Mouse (Mus musculus) erythroblast, embryonic 14.5 days (primary cell): ENCODE data around the gene 1700010B08Rik. TPM values are rescaled to one million over a fixed set of nuclear protein-coding genes. Genes with fewer than 3 reads are reported as not detected.

ENCODE experiments used
- H3K27me3 ChIP-seq: 2 replicates; pipeline ENCODE4 v1.6.1; 2012; ENCODE audit warnings: inconsistent platforms; ENCODE audit not compliant: control insufficient read depth
- H3K36me3 ChIP-seq: 2 replicates; pipeline ENCODE4 v1.6.1; 2012; ENCODE audit warnings: mild to moderate bottlenecking, inconsistent platforms; ENCODE audit not compliant: control insufficient read depth
- H3K4me1 ChIP-seq: 2 replicates; pipeline ENCODE4 v1.6.1; 2012; ENCODE audit warnings: inconsistent platforms; ENCODE audit not compliant: control insufficient read depth
- H3K4me3 ChIP-seq: replicated peaks from 2 replicates; pipeline ENCODE3; 2012; ENCODE audit warnings: moderate library complexity, mild to moderate bottlenecking, inconsistent platforms
- H3K9me3 ChIP-seq: 2 replicates; pipeline ENCODE4 v1.6.1; 2012; ENCODE audit warnings: low read length, inconsistent platforms, mixed read lengths; ENCODE audit not compliant: control insufficient read depth
- GATA1 ChIP-seq: IDR thresholded peaks from 2 replicates; pipeline ENCODE4 v1.6.1; 2012; ENCODE audit warnings: low read length, inconsistent platforms, mixed read lengths
- TAL1 ChIP-seq: IDR thresholded peaks from 3 replicates; pipeline ENCODE4 v1.6.1; 2012; ENCODE audit warnings: low read length, inconsistent platforms, mixed read lengths
- polyA plus RNA-seq: library from polyadenylated mRNA; stranded (reverse); fragments of >175 nt; gene quantifications from 2 replicates; pipeline ENCODE4 v1.2.3, GENCODE M21; 2012

Gene 1700010B08Rik
- polyA plus RNA-seq, 1 experiment: not detected

GRCm38 (mm10) chr2:173737222-173737989, 18.2 kb downstream of the 1700010B08Rik start, which contains the start of gene Vapb:
Vapb (plus strand) TSS chr2:173737511.
- Histone ChIP-seq H3K4me3 (peak within 1 kb of the TSS; percentile 72), H3K9me3 (no peaks in the 10 kb centered on the region), H3K36me3 (peaks cover 4% of the 10 kb centered on the region; the same call in 1 of the 2 replicates), H3K4me1 (peaks cover 28% of the 10 kb centered on the region), H3K27me3 (no peaks in the 10 kb centered on the region)
- TF ChIP-seq TAL1: no peak
- no peak for TF ChIP-seq GATA1

- Histone ChIP-seq H3K27me3 (no peaks in the 10 kb centered on the region), H3K36me3 (peaks cover 4% of the 10 kb centered on the region; the same call in 1 of the 2 replicates), H3K9me3 (no peaks in the 10 kb centered on the region), H3K4me3 (peak overlapping the region; percentile 72), H3K4me1 (peaks cover 28% of the 10 kb centered on the region)
- no peak for TF ChIP-seq GATA1
- no peak for TF ChIP-seq TAL1
Observed at GRCm38 (mm10) chr2:173738232-173738631, 19.0 kb downstream of the 1700010B08Rik start.

GRCm38 (mm10) chr2:173739107-173739506, 19.9 kb downstream of the 1700010B08Rik start:
- H3K9me3 ChIP-seq: no peaks in the 10 kb centered on the region
- no peak overlapping the region for H3K4me3 ChIP-seq
- no peaks in the 10 kb centered on the region for H3K27me3 ChIP-seq
- peaks cover 4% of the 10 kb centered on the region; the same call in 1 of the 2 replicates for H3K36me3 ChIP-seq
- TF ChIP-seq TAL1 (no peak), GATA1 (no peak)
- peaks cover 29% of the 10 kb centered on the region for H3K4me1 ChIP-seq

GRCm38 (mm10) chr2:173742090-173742489, 22.9 kb downstream of the 1700010B08Rik start:
- no peak overlapping the region for H3K4me3 ChIP-seq
- no peaks in the 10 kb centered on the region for H3K27me3 ChIP-seq
- peaks cover 5% of the 10 kb centered on the region for H3K9me3 ChIP-seq
- peaks cover 6% of the 10 kb centered on the region; the same call in 1 of the 2 replicates for H3K36me3 ChIP-seq
- H3K4me1 ChIP-seq: peaks cover 29% of the 10 kb centered on the region
- no peak for TF ChIP-seq GATA1
- no peak for TF ChIP-seq TAL1

GRCm38 (mm10) chr2:173742744-173743143, 23.5 kb downstream of the 1700010B08Rik start:
- Histone ChIP-seq H3K4me3 (no peak overlapping the region), H3K36me3 (peaks cover 6% of the 10 kb centered on the region; the same call in 1 of the 2 replicates), H3K4me1 (peaks cover 27% of the 10 kb centered on the region), H3K27me3 (no peaks in the 10 kb centered on the region), H3K9me3 (peaks cover 7% of the 10 kb centered on the region)
- TF ChIP-seq GATA1: no peak

GRCm38 (mm10) chr2:173744070-173744815, 25.0 kb downstream of the 1700010B08Rik start:
- Histone ChIP-seq H3K9me3 (peaks cover 7% of the 10 kb centered on the region), H3K4me1 (peaks cover 12% of the 10 kb centered on the region), H3K27me3 (no peaks in the 10 kb centered on the region), H3K36me3 (peaks cover 6% of the 10 kb centered on the region; the same call in 1 of the 2 replicates), H3K4me3 (no peak overlapping the region)
- TF ChIP-seq TAL1 (no peak), GATA1 (no peak)

- Histone ChIP-seq H3K9me3 (peaks cover 7% of the 10 kb centered on the region), H3K4me3 (no peak overlapping the region), H3K4me1 (peaks cover 2% of the 10 kb centered on the region), H3K36me3 (peaks cover 6% of the 10 kb centered on the region), H3K27me3 (no peaks in the 10 kb centered on the region)
- TF ChIP-seq GATA1 (no peak), TAL1 (no peak)
Observed at GRCm38 (mm10) chr2:173748961-173749659, 29.9 kb downstream of the 1700010B08Rik start.

- TF ChIP-seq TAL1 (no peak), GATA1 (no peak)
- Histone ChIP-seq H3K36me3 (no peaks in the 10 kb centered on the region; the same call in 1 of the 2 replicates), H3K4me3 (no peak overlapping the region), H3K27me3 (no peaks in the 10 kb centered on the region), H3K9me3 (no peaks in the 10 kb centered on the region), H3K4me1 (no peaks in the 10 kb centered on the region; the same call in none of the 2 replicates)
Observed at GRCm38 (mm10) chr2:173755433-173756144, 36.4 kb downstream of the 1700010B08Rik start.
